Mouse (Mus musculus): ENCODE results near the gene 1700016K19Rik. TPM values are rescaled to one million over a fixed set of nuclear protein-coding genes. Genes with fewer than 3 reads are reported as not detected.
A peak's percentile ranks its signal among the peaks of the same experiment; 100 is the strongest.

1700016K19Rik gene
- polyA plus RNA-seq, 1 experiment from 2014 or later, result not detected

GRCm38 (mm10) chr11:75966401-75967372 is 33.0 kb upstream of the 1700016K19Rik start:
- H3K27ac ChIP-seq (replicated peaks), result peak overlapping the region; percentile 65; the same call in 1 of the 2 replicates
- 0% methylated on average over 68 of the region's 90 CpGs for WGBS
- peaks cover 41% of the 10 kb centered on the region for H3K27me3 ChIP-seq (replicated peaks)
- peak overlapping the region; percentile 86 for H3K9ac ChIP-seq
- no peaks in the 10 kb centered on the region for H3K36me3 ChIP-seq
- no peaks in the 10 kb centered on the region for H3K9me3 ChIP-seq
- peak overlapping the region; percentile 78 for H3K4me3 ChIP-seq
- peak; percentile 50; the same call in 1 of the 2 replicates for ATAC-seq (ENCODE audit: extremely low read depth, insufficient number of reproducible peaks, low FRiP score, low TSS enrichment)
- H3K4me1 ChIP-seq, result peaks cover 31% of the 10 kb centered on the region
- peak overlapping the region; percentile 96 for H3K4me2 ChIP-seq

DNA sequence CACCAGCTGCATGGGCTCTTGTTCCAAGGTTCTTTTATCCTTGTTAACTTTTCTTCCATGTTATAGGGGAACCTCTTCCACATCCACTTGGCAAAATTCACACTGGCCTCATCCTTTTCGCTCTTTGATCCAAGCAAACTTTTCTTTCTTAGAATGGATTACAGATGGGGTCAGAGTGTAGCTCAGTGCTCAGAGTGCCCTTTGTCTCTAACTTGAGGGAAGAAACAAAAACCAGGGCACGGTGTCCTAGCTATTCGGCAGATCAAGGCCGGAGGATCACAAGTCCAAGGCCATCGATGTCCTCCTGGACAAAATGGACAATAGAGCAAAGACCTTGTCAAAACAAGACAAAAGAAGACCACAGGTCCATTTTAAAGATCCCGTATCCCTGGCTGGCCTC is 31.0 kb upstream of the 1700016K19Rik start:
- Histone ChIP-seq H3K4me1 (peaks cover 27% of the 10 kb centered on the region), H3K9me3 (no peaks in the 10 kb centered on the region), H3K9ac (no peak overlapping the region), H3K4me2 (no peak overlapping the region), H3K4me3 (no peak overlapping the region), H3K27me3 (replicated peaks) (peaks cover 45% of the 10 kb centered on the region), H3K36me3 (no peaks in the 10 kb centered on the region), H3K27ac (replicated peaks) (no peak overlapping the region)
- 83% methylated on average over 6 of the region's 6 CpGs for WGBS
- no peak for ATAC-seq (ENCODE audit: extremely low read depth, insufficient number of reproducible peaks, low FRiP score, low TSS enrichment)

- H3K36me3 ChIP-seq, result no peaks in the 10 kb centered on the region
- no peak for ATAC-seq (ENCODE audit: extremely low read depth, insufficient number of reproducible peaks, low FRiP score, low TSS enrichment)
- H3K4me1 ChIP-seq, result peaks cover 17% of the 10 kb centered on the region
- H3K9ac ChIP-seq, result no peak overlapping the region
- H3K4me2 ChIP-seq, result no peak overlapping the region
- H3K9me3 ChIP-seq, result peaks cover 4% of the 10 kb centered on the region
- H3K27me3 ChIP-seq (replicated peaks), result peaks cover 37% of the 10 kb centered on the region
- WGBS, result 22% methylated on average over 3 of the region's 3 CpGs
- no peak overlapping the region for H3K4me3 ChIP-seq
- H3K27ac ChIP-seq (replicated peaks), result no peak overlapping the region
These were observed 29.1 kb upstream of the 1700016K19Rik start for GRCm38 (mm10) chr11:75970629-75971028.

DNA sequence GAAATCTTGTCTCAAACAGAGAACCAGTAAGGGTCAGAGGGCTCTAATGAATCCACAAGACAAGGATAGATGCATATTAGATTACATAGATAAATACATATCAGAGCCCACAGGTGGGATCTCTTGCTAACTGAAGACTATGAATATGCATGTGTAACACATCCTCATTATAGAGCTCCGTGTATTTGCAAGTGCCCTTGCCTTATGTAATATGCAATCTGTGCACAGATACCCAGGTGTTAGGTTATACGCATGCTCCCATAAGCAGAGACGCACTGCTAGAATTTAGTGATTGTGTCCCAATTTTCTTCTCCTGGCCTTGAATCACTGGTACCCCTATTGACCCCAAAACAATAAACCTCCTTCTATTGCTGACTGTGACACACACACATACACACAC is 27.5 kb upstream of the 1700016K19Rik start:
- H3K27ac ChIP-seq (replicated peaks), result no peak overlapping the region

GRCm38 (mm10) chr11:75972916-75973567 is 26.7 kb upstream of the 1700016K19Rik start:
- H3K4me3 ChIP-seq, result no peak overlapping the region
- H3K27me3 ChIP-seq (replicated peaks), result peaks cover 25% of the 10 kb centered on the region
- H3K9me3 ChIP-seq, result peaks cover 4% of the 10 kb centered on the region
- peaks cover 5% of the 10 kb centered on the region; the same call in 1 of the 2 replicates for H3K4me1 ChIP-seq
- H3K27ac ChIP-seq (replicated peaks), result no peak overlapping the region
- ATAC-seq (ENCODE audit: extremely low read depth, insufficient number of reproducible peaks, low FRiP score, low TSS enrichment), result no peak
- H3K9ac ChIP-seq, result no peak overlapping the region
- H3K4me2 ChIP-seq, result no peak overlapping the region
- no peaks in the 10 kb centered on the region for H3K36me3 ChIP-seq
- 22% methylated on average over 7 of the region's 7 CpGs for WGBS

More for the DNA sequence above, 27.5 kb upstream of the 1700016K19Rik start:
- H3K4me1 ChIP-seq, result peaks cover 8% of the 10 kb centered on the region; the same call in 1 of the 2 replicates
- H3K4me3 ChIP-seq, result no peak overlapping the region
- no peak overlapping the region for H3K4me2 ChIP-seq
- 74% methylated on average over 3 of the region's 3 CpGs for WGBS
- peaks cover 4% of the 10 kb centered on the region for H3K9me3 ChIP-seq
- peaks cover 31% of the 10 kb centered on the region for H3K27me3 ChIP-seq (replicated peaks)
- H3K9ac ChIP-seq, result no peak overlapping the region
- H3K36me3 ChIP-seq, result no peaks in the 10 kb centered on the region
- ATAC-seq (ENCODE audit: extremely low read depth, insufficient number of reproducible peaks, low FRiP score, low TSS enrichment), result no peak

GRCm38 (mm10) chr11:75973988-75974387 is 25.7 kb upstream of the 1700016K19Rik start:
- Histone ChIP-seq H3K27me3 (replicated peaks) (peaks cover 15% of the 10 kb centered on the region; the same call in 1 of the 2 replicates), H3K4me3 (no peak overlapping the region), H3K27ac (replicated peaks) (no peak overlapping the region), H3K4me1 (peaks cover 5% of the 10 kb centered on the region; the same call in 1 of the 2 replicates), H3K4me2 (no peak overlapping the region), H3K36me3 (no peaks in the 10 kb centered on the region), H3K9me3 (peaks cover 4% of the 10 kb centered on the region), H3K9ac (no peak overlapping the region)
- no peak for ATAC-seq (ENCODE audit: extremely low read depth, insufficient number of reproducible peaks, low FRiP score, low TSS enrichment)
- 68% methylated on average over 1 of the region's 1 CpGs for WGBS

DNA sequence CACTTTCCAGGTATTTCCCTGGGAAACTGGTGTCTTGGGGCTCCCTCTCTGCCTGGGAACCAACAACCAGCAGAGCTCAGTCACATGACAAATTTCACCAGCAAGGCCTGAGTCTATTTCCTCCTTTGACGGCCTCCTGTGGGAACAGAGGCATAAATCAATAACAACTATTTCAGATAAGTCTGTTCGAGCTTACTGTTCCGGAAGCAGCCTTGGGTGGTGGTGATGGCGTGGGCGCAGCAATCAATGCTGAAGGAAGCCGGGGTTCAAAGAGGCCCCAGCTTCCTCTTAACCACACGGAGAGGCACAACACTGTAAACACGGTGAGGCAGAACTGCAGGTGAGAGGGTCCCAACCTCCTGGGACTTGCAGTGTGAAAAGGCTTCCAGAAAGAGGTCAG is 23.0 kb upstream of the 1700016K19Rik start:
- H3K27ac ChIP-seq (replicated peaks), result no peak overlapping the region
- 0 out of 2 replicates have a peak, but pooled peaks cover 3% of the 10 kb centered on the region for H3K27me3 ChIP-seq (replicated peaks)
- no peaks in the 10 kb centered on the region for H3K36me3 ChIP-seq
- peaks cover 4% of the 10 kb centered on the region for H3K9me3 ChIP-seq
- no peak overlapping the region for H3K4me2 ChIP-seq
- ATAC-seq (ENCODE audit: extremely low read depth, insufficient number of reproducible peaks, low FRiP score, low TSS enrichment), result no peak
- no peak overlapping the region for H3K4me3 ChIP-seq
- 54% methylated on average over 8 of the region's 8 CpGs for WGBS
- no peak overlapping the region for H3K9ac ChIP-seq
- peaks cover 5% of the 10 kb centered on the region; the same call in 1 of the 2 replicates for H3K4me1 ChIP-seq

DNA sequence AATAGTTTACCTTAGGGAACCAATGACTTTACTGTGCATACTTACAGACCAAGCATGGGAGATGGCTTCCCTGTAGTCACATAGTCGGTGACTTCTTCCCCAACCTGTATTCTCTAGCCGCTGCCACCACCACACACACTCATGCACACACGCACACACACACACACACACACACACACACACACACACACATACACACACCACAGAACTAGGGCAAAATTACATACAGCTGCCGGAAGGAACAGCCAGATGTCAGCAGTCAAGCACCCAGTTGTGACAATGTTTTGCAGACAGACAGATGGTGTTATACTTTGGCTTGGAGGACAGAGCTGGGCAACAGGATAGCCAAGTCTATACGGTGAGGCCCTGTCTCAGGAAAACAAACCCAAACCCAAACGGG is 21.7 kb upstream of the 1700016K19Rik start:
- ATAC-seq (ENCODE audit: extremely low read depth, insufficient number of reproducible peaks, low FRiP score, low TSS enrichment), result no peak
- Histone ChIP-seq H3K9me3 (peaks cover 4% of the 10 kb centered on the region), H3K27ac (replicated peaks) (no peak overlapping the region), H3K27me3 (replicated peaks) (0 out of 2 replicates have a peak, but pooled peaks cover under 1% of the 10 kb centered on the region), H3K9ac (no peak overlapping the region), H3K4me2 (no peak overlapping the region), H3K4me3 (no peak overlapping the region), H3K36me3 (no peaks in the 10 kb centered on the region), H3K4me1 (peaks cover 2% of the 10 kb centered on the region; the same call in 1 of the 2 replicates)
- 70% methylated on average over 6 of the region's 6 CpGs for WGBS

DNA sequence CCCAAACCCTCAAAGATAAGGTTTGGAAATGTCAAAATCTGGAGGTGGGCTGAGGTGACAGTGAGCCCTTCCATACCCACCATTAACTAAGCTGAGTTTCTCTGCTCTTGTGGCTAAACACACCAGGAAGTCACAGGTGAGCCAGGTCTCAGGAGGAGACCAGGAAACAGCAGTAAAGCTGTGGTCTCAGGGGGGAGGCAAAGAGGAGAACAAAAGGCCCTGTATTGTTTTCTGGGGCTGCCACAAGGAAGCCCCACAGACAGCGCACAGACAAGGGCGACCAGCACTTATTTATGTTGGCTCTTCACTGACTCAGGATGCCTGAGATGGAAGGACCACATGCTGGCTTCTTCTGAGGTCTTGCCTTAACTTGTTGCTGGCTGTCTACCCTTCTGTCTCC is 19.3 kb upstream of the 1700016K19Rik start:
- H3K36me3 ChIP-seq, result no peaks in the 10 kb centered on the region
- H3K9ac ChIP-seq, result no peak overlapping the region
- H3K4me3 ChIP-seq, result no peak overlapping the region
- H3K4me1 ChIP-seq, result no peaks in the 10 kb centered on the region
- 11% methylated on average over 2 of the region's 2 CpGs for WGBS
- no peak overlapping the region for H3K4me2 ChIP-seq
- ATAC-seq (ENCODE audit: extremely low read depth, insufficient number of reproducible peaks, low FRiP score, low TSS enrichment), result no peak
- H3K9me3 ChIP-seq, result no peaks in the 10 kb centered on the region
- no peak overlapping the region for H3K27ac ChIP-seq (replicated peaks)
- H3K27me3 ChIP-seq (replicated peaks), result no peaks in the 10 kb centered on the region

DNA sequence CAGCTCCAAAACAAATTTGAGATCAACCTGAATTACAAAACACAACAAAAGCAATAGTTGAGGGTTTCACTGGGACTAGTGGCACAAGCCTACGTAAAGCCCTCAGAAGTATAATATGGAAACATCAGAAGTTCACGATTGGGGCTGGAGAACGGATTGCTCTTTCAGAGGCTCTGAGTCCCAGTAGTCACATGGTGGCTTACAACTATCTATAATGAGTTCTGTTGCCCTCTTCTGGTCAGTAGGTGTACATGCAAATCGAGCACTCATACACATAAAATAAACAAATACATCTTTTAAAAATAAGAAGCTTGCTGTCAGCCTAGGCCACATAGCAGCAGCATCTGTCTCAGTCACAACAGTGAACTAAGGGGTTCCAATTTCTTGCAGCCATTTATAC is 16.5 kb upstream of the 1700016K19Rik start:
- ATAC-seq (ENCODE audit: extremely low read depth, insufficient number of reproducible peaks, low FRiP score, low TSS enrichment), result no peak
- WGBS, result 77% methylated on average over 4 of the region's 4 CpGs
- no peaks in the 10 kb centered on the region for H3K27me3 ChIP-seq (replicated peaks)
- H3K36me3 ChIP-seq, result no peaks in the 10 kb centered on the region
- H3K4me2 ChIP-seq, result no peak overlapping the region
- no peak overlapping the region for H3K4me3 ChIP-seq
- H3K27ac ChIP-seq (replicated peaks), result no peak overlapping the region
- no peaks in the 10 kb centered on the region for H3K4me1 ChIP-seq
- no peaks in the 10 kb centered on the region for H3K9me3 ChIP-seq
- no peak overlapping the region for H3K9ac ChIP-seq

DNA sequence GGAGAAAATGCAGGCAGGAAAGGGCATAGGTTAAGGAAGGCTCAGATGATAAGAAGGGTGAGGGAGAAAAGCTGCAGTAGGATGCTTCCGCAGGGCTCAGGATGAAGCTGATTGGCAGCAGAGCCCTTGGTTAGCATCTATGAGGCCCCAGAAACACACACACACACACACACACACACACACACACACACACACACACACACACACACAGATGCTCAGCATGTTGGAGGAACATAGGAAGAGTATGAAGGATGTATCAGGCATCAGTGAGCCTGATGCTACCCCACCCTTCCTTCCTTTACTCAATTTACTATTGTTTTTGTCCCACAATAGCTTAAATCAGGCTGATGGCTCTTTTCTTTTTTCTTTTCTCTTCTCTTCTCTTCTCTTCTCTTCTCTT is 15.1 kb upstream of the 1700016K19Rik start:
- WGBS, result 42% methylated on average over 1 of the region's 1 CpGs

More for the DNA sequence above, 15.1 kb upstream of the 1700016K19Rik start:
- H3K36me3 ChIP-seq, result no peaks in the 10 kb centered on the region
- ATAC-seq (ENCODE audit: extremely low read depth, insufficient number of reproducible peaks, low FRiP score, low TSS enrichment), result no peak
- H3K27ac ChIP-seq (replicated peaks), result no peak overlapping the region
- H3K4me1 ChIP-seq, result no peaks in the 10 kb centered on the region
- H3K9ac ChIP-seq, result no peak overlapping the region
- no peak overlapping the region for H3K4me3 ChIP-seq
- H3K27me3 ChIP-seq (replicated peaks), result no peaks in the 10 kb centered on the region
- no peak overlapping the region for H3K4me2 ChIP-seq
- no peaks in the 10 kb centered on the region for H3K9me3 ChIP-seq

Measured in heart, embryonic 13.5 days (tissue).